Mouse (Mus musculus): Measurements from ENCODE around the gene Arhgap17. TPM values are rescaled to one million over a fixed set of nuclear protein-coding genes. Genes with fewer than 3 reads are reported as not detected.
A peak's percentile ranks its signal among the peaks of the same experiment; 100 is the strongest.

Gene Arhgap17
- polyA plus RNA-seq, 1 experiment from 2014 or later, result 21.8 TPM

- H3K9ac ChIP-seq (ENCODE audit: low read depth, low read length), result no peak overlapping the region
- H3K27me3 ChIP-seq (replicated peaks; ENCODE audit: control insufficient read depth, insufficient read depth, low read length), result no peaks in the 10 kb centered on the region
- WGBS, result 48% methylated on average over 2 of the region's 2 CpGs
- H3K4me3 ChIP-seq (ENCODE audit: low read length), result no peak overlapping the region
- H3K27ac ChIP-seq (ENCODE audit: low read length), result no peak overlapping the region
- peaks cover 25% of the 10 kb centered on the region for H3K4me1 ChIP-seq (ENCODE audit: control insufficient read depth, insufficient read depth, low read length)
- ATAC-seq, result no peak
- no peaks in the 10 kb centered on the region for H3K36me3 ChIP-seq (ENCODE audit: control insufficient read depth, insufficient read depth, low read length)
- H3K4me2 ChIP-seq (ENCODE audit: low read depth, low read length), result no peak overlapping the region
- H3K9me3 ChIP-seq (ENCODE audit: control insufficient read depth, low read length), result no peaks in the 10 kb centered on the region
These were observed 19.5 kb downstream of the Arhgap17 start for GRCm38 (mm10) chr7:123350243-123350642.

GRCm38 (mm10) chr7:123349813-123350212 is 19.9 kb downstream of the Arhgap17 start:
- Histone ChIP-seq H3K4me1 (ENCODE audit: control insufficient read depth, insufficient read depth, low read length) (peaks cover 21% of the 10 kb centered on the region), H3K4me2 (ENCODE audit: low read depth, low read length) (no peak overlapping the region), H3K9me3 (ENCODE audit: control insufficient read depth, low read length) (no peaks in the 10 kb centered on the region), H3K9ac (ENCODE audit: low read depth, low read length) (no peak overlapping the region), H3K27me3 (replicated peaks; ENCODE audit: control insufficient read depth, insufficient read depth, low read length) (no peaks in the 10 kb centered on the region), H3K36me3 (ENCODE audit: control insufficient read depth, insufficient read depth, low read length) (no peaks in the 10 kb centered on the region), H3K4me3 (ENCODE audit: low read length) (no peak overlapping the region), H3K27ac (ENCODE audit: low read length) (no peak overlapping the region)
- WGBS, result 67% methylated on average over 11 of the region's 11 CpGs
- no peak for ATAC-seq

- Histone ChIP-seq H3K36me3 (ENCODE audit: control insufficient read depth, insufficient read depth, low read length) (no peaks in the 10 kb centered on the region), H3K9ac (ENCODE audit: low read depth, low read length) (no peak overlapping the region), H3K27me3 (replicated peaks; ENCODE audit: control insufficient read depth, insufficient read depth, low read length) (no peaks in the 10 kb centered on the region), H3K4me3 (ENCODE audit: low read length) (no peak overlapping the region), H3K9me3 (ENCODE audit: control insufficient read depth, low read length) (no peaks in the 10 kb centered on the region), H3K4me2 (ENCODE audit: low read depth, low read length) (no peak overlapping the region), H3K27ac (ENCODE audit: low read length) (0 out of 2 replicates have a peak overlapping the region, but pooled peaks have one; percentile 3), H3K4me1 (ENCODE audit: control insufficient read depth, insufficient read depth, low read length) (peaks cover 24% of the 10 kb centered on the region)
- WGBS, result 61% methylated on average over 7 of the region's 7 CpGs
- no peak for ATAC-seq
These were observed 23.0 kb downstream of the Arhgap17 start for GRCm38 (mm10) chr7:123346631-123347290.

DNA sequence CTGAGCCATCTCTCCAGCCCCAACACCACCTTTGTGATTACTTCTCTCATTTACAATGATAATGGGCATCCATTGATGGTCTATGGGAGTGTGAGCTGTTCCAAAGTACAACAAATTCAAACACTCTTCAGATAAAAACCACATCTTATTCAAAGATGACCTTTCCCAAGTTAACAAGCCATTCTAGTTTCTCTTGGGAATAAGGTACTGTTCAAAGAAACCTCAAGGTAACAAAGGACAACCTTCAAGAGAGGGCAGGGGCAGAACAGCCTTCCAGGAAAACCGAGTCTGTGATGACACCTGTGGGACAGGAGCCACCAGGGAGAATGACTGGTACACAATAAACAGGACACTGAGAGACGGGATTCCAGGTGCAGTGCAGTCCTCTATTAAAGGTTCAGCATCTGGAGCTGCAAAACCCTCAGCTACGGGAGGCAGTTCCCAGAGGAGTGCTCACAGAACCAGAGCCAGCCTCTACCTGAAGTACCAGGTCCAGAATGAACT is 24.6 kb downstream of the Arhgap17 start:
- Histone ChIP-seq H3K27ac (ENCODE audit: low read length) (no peak overlapping the region), H3K36me3 (ENCODE audit: control insufficient read depth, insufficient read depth, low read length) (no peaks in the 10 kb centered on the region), H3K27me3 (replicated peaks; ENCODE audit: control insufficient read depth, insufficient read depth, low read length) (no peaks in the 10 kb centered on the region), H3K4me2 (ENCODE audit: low read depth, low read length) (no peak overlapping the region), H3K9ac (ENCODE audit: low read depth, low read length) (no peak overlapping the region), H3K9me3 (ENCODE audit: control insufficient read depth, low read length) (no peaks in the 10 kb centered on the region), H3K4me3 (ENCODE audit: low read length) (no peak overlapping the region), H3K4me1 (ENCODE audit: control insufficient read depth, insufficient read depth, low read length) (peaks cover 34% of the 10 kb centered on the region)
- ATAC-seq, result no peak
- WGBS, result 76% methylated on average over 3 of the region's 3 CpGs

- Histone ChIP-seq H3K4me3 (ENCODE audit: low read length) (no peak overlapping the region), H3K4me1 (ENCODE audit: control insufficient read depth, insufficient read depth, low read length) (peaks cover 31% of the 10 kb centered on the region), H3K4me2 (ENCODE audit: low read depth, low read length) (0 out of 2 replicates have a peak overlapping the region, but pooled peaks have one; percentile 5), H3K9ac (ENCODE audit: low read depth, low read length) (no peak overlapping the region), H3K27me3 (replicated peaks; ENCODE audit: control insufficient read depth, insufficient read depth, low read length) (no peaks in the 10 kb centered on the region), H3K36me3 (ENCODE audit: control insufficient read depth, insufficient read depth, low read length) (no peaks in the 10 kb centered on the region), H3K9me3 (ENCODE audit: control insufficient read depth, low read length) (no peaks in the 10 kb centered on the region), H3K27ac (ENCODE audit: low read length) (peak overlapping the region; percentile 52; the same call in 1 of the 2 replicates)
- WGBS, result 76% methylated on average over 5 of the region's 5 CpGs
- peak; percentile 66 for ATAC-seq
These were observed 25.5 kb downstream of the Arhgap17 start for GRCm38 (mm10) chr7:123344079-123344780.

- Histone ChIP-seq H3K27ac (ENCODE audit: low read length) (0 out of 2 replicates have a peak overlapping the region, but pooled peaks have one; percentile 8), H3K9me3 (ENCODE audit: control insufficient read depth, low read length) (no peaks in the 10 kb centered on the region), H3K4me3 (ENCODE audit: low read length) (no peak overlapping the region), H3K36me3 (ENCODE audit: control insufficient read depth, insufficient read depth, low read length) (no peaks in the 10 kb centered on the region), H3K4me1 (ENCODE audit: control insufficient read depth, insufficient read depth, low read length) (peaks cover 41% of the 10 kb centered on the region), H3K9ac (ENCODE audit: low read depth, low read length) (no peak overlapping the region), H3K27me3 (replicated peaks; ENCODE audit: control insufficient read depth, insufficient read depth, low read length) (no peaks in the 10 kb centered on the region), H3K4me2 (ENCODE audit: low read depth, low read length) (no peak overlapping the region)
- ATAC-seq, result no peak
- 55% methylated on average over 5 of the region's 5 CpGs for WGBS
These were observed 27.8 kb downstream of the Arhgap17 start for GRCm38 (mm10) chr7:123341896-123342295.

DNA sequence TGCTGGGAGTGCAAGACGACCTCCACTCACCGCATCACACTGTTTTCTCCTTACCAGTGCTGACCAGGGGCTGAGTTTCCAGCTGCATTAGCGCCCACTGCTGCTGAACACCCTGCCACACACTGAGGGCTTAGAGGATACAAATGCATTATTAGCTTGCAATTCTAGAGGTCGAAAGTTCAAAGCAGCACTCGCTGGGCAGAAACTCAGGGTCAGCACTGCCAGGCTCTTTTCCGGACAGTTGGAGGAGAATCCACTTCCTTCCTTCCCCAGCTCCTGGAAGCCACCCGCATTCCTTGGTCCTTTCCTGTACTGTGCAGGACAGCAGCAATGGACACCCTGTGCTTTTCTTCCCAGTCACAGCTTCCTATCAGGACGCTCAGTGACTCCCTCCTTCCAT is 31.4 kb downstream of the Arhgap17 start:
- Histone ChIP-seq H3K27me3 (replicated peaks; ENCODE audit: control insufficient read depth, insufficient read depth, low read length) (no peaks in the 10 kb centered on the region), H3K4me3 (ENCODE audit: low read length) (no peak overlapping the region), H3K27ac (ENCODE audit: low read length) (no peak overlapping the region), H3K4me1 (ENCODE audit: control insufficient read depth, insufficient read depth, low read length) (peaks cover 39% of the 10 kb centered on the region), H3K9ac (ENCODE audit: low read depth, low read length) (no peak overlapping the region), H3K4me2 (ENCODE audit: low read depth, low read length) (no peak overlapping the region), H3K9me3 (ENCODE audit: control insufficient read depth, low read length) (no peaks in the 10 kb centered on the region), H3K36me3 (ENCODE audit: control insufficient read depth, insufficient read depth, low read length) (no peaks in the 10 kb centered on the region)
- ATAC-seq, result no peak
- WGBS, result 52% methylated on average over 8 of the region's 8 CpGs

GRCm38 (mm10) chr7:123336322-123336721 is 33.4 kb downstream of the Arhgap17 start:
- H3K27ac ChIP-seq (ENCODE audit: low read length), result no peak overlapping the region; the same call in 1 of the 2 replicates
- H3K4me1 ChIP-seq (ENCODE audit: control insufficient read depth, insufficient read depth, low read length), result peaks cover 30% of the 10 kb centered on the region
- H3K9ac ChIP-seq (ENCODE audit: low read depth, low read length), result no peak overlapping the region
- H3K9me3 ChIP-seq (ENCODE audit: control insufficient read depth, low read length), result no peaks in the 10 kb centered on the region
- H3K4me3 ChIP-seq (ENCODE audit: low read length), result no peak overlapping the region
- no peaks in the 10 kb centered on the region for H3K27me3 ChIP-seq (replicated peaks; ENCODE audit: control insufficient read depth, insufficient read depth, low read length)
- H3K4me2 ChIP-seq (ENCODE audit: low read depth, low read length), result no peak overlapping the region
- peak; percentile 32; the same call in 1 of the 2 replicates for ATAC-seq
- WGBS, result 66% methylated on average over 1 of the region's 1 CpGs
- no peaks in the 10 kb centered on the region for H3K36me3 ChIP-seq (ENCODE audit: control insufficient read depth, insufficient read depth, low read length)

DNA sequence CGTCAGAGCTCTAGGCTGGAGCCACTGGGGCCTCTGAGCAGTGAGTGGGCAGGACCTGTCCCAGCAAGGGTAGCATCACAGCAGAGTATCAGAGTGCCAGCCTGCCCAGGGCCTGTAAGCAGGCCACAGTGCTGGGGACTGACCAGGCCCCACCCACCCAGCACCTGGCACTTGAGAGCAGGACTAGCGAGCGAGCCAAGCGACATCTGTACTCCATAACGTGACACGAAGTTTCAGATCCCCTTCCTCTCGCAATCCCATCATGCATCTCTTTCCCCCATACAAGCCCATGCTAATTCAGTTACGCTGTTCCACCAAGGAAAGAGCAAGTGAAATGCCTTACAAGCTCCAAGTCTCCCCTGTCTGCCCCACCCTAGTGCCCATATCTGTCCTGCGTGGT is 39.2 kb downstream of the Arhgap17 start:
- no peak overlapping the region; the same call in 1 of the 2 replicates for H3K27ac ChIP-seq (ENCODE audit: low read length)
- H3K4me1 ChIP-seq (ENCODE audit: control insufficient read depth, insufficient read depth, low read length), result no peaks in the 10 kb centered on the region; the same call in 1 of the 2 replicates
- WGBS, result 83% methylated on average over 9 of the region's 9 CpGs
- H3K4me3 ChIP-seq (ENCODE audit: low read length), result no peak overlapping the region
- no peak overlapping the region for H3K4me2 ChIP-seq (ENCODE audit: low read depth, low read length)
- no peaks in the 10 kb centered on the region for H3K27me3 ChIP-seq (replicated peaks; ENCODE audit: control insufficient read depth, insufficient read depth, low read length)
- ATAC-seq, result no peak
- no peaks in the 10 kb centered on the region for H3K9me3 ChIP-seq (ENCODE audit: control insufficient read depth, low read length)
- no peaks in the 10 kb centered on the region; the same call in 1 of the 2 replicates for H3K36me3 ChIP-seq (ENCODE audit: control insufficient read depth, insufficient read depth, low read length)
- H3K9ac ChIP-seq (ENCODE audit: low read depth, low read length), result no peak overlapping the region
